Mouse (Mus musculus) heart, adult 2 months (tissue): ENCODE measurements around the gene Rpa1. TPM values are rescaled to one million over a fixed set of nuclear protein-coding genes. Genes with fewer than 3 reads are reported as not detected.

Experiments
- DNase-seq, 2 experiments: peaks; one replicate each; pipeline ENCODE4 v3.0.0; 2021
- H3K27ac ChIP-seq: fragments of 200-600 bp; 2 replicates; pipeline ENCODE4 v1.8.1; 2022
- H3K27me3 ChIP-seq: fragments of 200-500 bp; 2 replicates; pipeline ENCODE4 v1.6.1; 2012; ENCODE audit warnings: mild to moderate bottlenecking, low read length, inconsistent platforms, mixed read lengths; ENCODE audit not compliant: control insufficient read depth, insufficient read depth
- H3K36me3 ChIP-seq: fragments of 200-500 bp; 2 replicates; pipeline ENCODE4 v1.6.1; 2012; ENCODE audit warnings: low read length, inconsistent platforms; ENCODE audit not compliant: control insufficient read depth, insufficient read depth
- H3K4me1 ChIP-seq: fragments of 200-500 bp; 2 replicates; pipeline ENCODE4 v1.6.1; 2011; ENCODE audit warnings: low read length; ENCODE audit not compliant: control insufficient read depth, insufficient read depth
- H3K4me3 ChIP-seq: fragments of 200-600 bp; 2 replicates; pipeline ENCODE4 v1.8.1; 2022
- H3K79me2 ChIP-seq: fragments of 200-500 bp; replicated peaks from 2 replicates; pipeline ENCODE4 v1.6.1; 2012; ENCODE audit warnings: mild to moderate bottlenecking, inconsistent platforms, low read length, moderate library complexity, mixed read lengths; ENCODE audit not compliant: control insufficient read depth, insufficient read depth
- H3K9ac ChIP-seq: fragments of 200-500 bp; 2 replicates; pipeline ENCODE4 v1.6.1; 2012; ENCODE audit warnings: low read depth, mild to moderate bottlenecking, control low read depth, inconsistent platforms, low read length, mixed read lengths
- CTCF ChIP-seq: fragments of 200-600 bp; IDR thresholded peaks from 2 replicates; pipeline ENCODE4 v1.8.1; 2022; ENCODE audit warnings: antibody characterized with exemption, mild to moderate bottlenecking, moderate library complexity
- EP300 ChIP-seq: fragments of 200-500 bp; IDR thresholded peaks from 2 replicates; pipeline ENCODE4 v1.6.1; 2011; ENCODE audit warnings: low read depth, low read length, control low read depth; ENCODE audit not compliant: insufficient read depth
- POLR2A ChIP-seq: fragments of 200-500 bp; IDR thresholded peaks from 2 replicates; pipeline ENCODE4 v1.6.1; 2011; ENCODE audit warnings: mild to moderate bottlenecking, low read depth, low read length, control low read depth; ENCODE audit not compliant: insufficient read depth
- WGBS: fragments of 180-500 bp; shearing (Covaris S2); methylation state at CpG from one replicate; pipeline ENCODE4 v1.1.7; 2018; 5-methylcytosine and 5-hydroxymethylcytosine counted together
- intact Hi-C: fragments of 180-260 bp; cut with DNase I; formaldehyde crosslinking; loops from one replicate; pipeline ENCODE4 v1.15.1; 2025
- polyA plus RNA-seq: library from polyadenylated mRNA; depleted of rRNA; stranded (reverse); fragments of >200 nt; gene quantifications from 2 replicates; pipeline ENCODE4 v1.2.3, GENCODE M21; 2012
- total RNA-seq, 2 experiments: library from RNA; stranded (reverse); gene quantifications; 2 replicates each; pipeline ENCODE4 v1.2.3; 2021

The Rpa1 gene
- total and polyA plus RNA-seq, 3 experiments: 16.8 to 60.7 (median 54.8) TPM

DNA sequence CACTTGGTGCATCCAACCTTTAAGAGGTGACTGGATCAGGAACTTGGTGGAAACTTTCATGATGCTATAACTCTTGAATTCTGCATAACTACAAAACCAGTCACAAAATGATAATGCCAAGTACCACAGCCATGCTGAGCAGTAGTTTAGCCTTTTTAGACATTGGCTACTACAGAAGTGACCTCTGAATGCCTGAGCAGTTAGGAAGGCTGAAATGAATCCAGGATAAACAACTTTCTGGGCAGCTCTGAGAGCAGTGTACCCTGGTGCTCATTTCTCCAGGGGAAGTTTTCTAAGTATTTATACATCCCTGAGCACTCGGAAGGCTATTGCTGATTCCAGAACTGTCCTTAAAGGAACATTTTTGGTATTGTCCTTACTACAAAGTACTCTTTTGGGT, 7.4 kb upstream of the Rpa1 start:
- no peak for DNase-seq
- WGBS: 71% methylated on average over 1 of the region's 1 CpGs
- Histone ChIP-seq H3K79me2 (no peaks in the 10 kb centered on the region), H3K9ac (no peak overlapping the region), H3K27ac (no peak overlapping the region), H3K4me3 (no peak overlapping the region), H3K36me3 (no peaks in the 10 kb centered on the region), H3K4me1 (no peaks in the 10 kb centered on the region), H3K27me3 (no peaks in the 10 kb centered on the region)
- intact Hi-C loops: no loop called here
- TF ChIP-seq CTCF (no peak), POLR2A (no peak), EP300 (no peak)

GRCm38 (mm10) chr11:75351225-75351624, 3.1 kb upstream of the Rpa1 start:
- TF ChIP-seq EP300: no peak
- TF ChIP-seq CTCF: no peak
- TF ChIP-seq POLR2A: no peak
- DNase-seq: no peak
- intact Hi-C loops: no loop called here
- H3K27ac ChIP-seq: no peak overlapping the region
- H3K4me1 ChIP-seq: peaks cover 2% of the 10 kb centered on the region
- no peak overlapping the region for H3K9ac ChIP-seq
- H3K4me3 ChIP-seq: no peak overlapping the region
- H3K79me2 ChIP-seq: no peaks in the 10 kb centered on the region; the same call in 1 of the 2 replicates
- no peaks in the 10 kb centered on the region for H3K27me3 ChIP-seq
- H3K36me3 ChIP-seq: no peaks in the 10 kb centered on the region

DNA sequence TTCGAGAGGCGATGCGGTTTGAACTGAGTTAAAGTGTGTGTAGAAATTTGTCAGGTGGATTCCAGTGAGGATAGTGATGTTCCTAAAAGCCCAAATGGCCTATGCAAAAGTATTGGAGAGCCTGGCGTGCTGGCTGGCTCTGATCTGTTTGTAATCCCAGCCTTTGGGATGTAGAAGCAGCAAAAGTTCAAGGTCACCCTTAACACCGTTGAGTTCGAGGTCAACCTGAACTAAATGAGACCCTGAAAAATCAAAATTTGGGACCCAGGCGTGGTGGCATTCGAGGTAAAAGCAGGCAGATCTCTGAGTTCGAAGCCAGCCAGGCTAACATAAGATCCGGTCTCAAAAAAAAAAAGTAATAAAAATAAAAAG, 752 bp upstream of the Rpa1 start:
- Histone ChIP-seq H3K4me1 (peaks cover 2% of the 10 kb centered on the region), H3K27ac (peak overlapping the region; percentile 89), H3K27me3 (no peaks in the 10 kb centered on the region), H3K9ac (peak overlapping the region; percentile 63), H3K4me3 (peak overlapping the region; percentile 90), H3K79me2 (no peaks in the 10 kb centered on the region; the same call in 1 of the 2 replicates), H3K36me3 (no peaks in the 10 kb centered on the region)
- DNase-seq: no peak
- WGBS: 49% methylated on average over 10 of the region's 10 CpGs
- intact Hi-C loops: no loop called here
- no peak for TF ChIP-seq CTCF
- TF ChIP-seq POLR2A: no peak
- no peak for TF ChIP-seq EP300

GRCm38 (mm10) chr11:75347596-75347995, 528 bp downstream of the Rpa1 start:
- no peak for TF ChIP-seq EP300
- TF ChIP-seq POLR2A: no peak
- TF ChIP-seq CTCF: no peak
- WGBS: under 1% methylated on average over 10 of the region's 10 CpGs
- Histone ChIP-seq H3K36me3 (no peaks in the 10 kb centered on the region), H3K9ac (peak overlapping the region; percentile 80), H3K4me3 (peak overlapping the region; percentile 90), H3K4me1 (peaks cover 2% of the 10 kb centered on the region), H3K27me3 (no peaks in the 10 kb centered on the region), H3K27ac (peak overlapping the region; percentile 89), H3K79me2 (no peaks in the 10 kb centered on the region; the same call in none of the 2 replicates)
- intact Hi-C loops: no loop called here
- no peak for DNase-seq

DNA sequence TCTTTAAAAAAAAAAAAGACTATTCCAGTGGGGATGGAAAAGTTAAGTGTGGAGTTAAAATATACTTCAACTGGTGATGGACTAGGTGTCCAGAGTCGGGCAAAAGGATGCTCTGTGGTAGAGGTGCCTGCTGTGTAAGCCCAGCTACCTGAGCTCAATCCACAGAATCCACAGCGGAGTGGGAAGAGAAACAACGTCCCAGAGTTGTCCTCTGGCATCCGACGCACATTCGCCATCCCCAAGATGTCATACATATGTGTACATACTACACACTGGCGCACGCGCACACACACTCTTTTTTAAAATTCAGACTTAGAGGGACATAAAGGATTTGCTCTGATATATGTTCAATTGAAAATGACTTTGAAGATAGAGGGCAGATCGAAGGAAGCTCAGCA, 937 bp downstream of the Rpa1 start:
- Histone ChIP-seq H3K79me2 (no peaks in the 10 kb centered on the region; the same call in none of the 2 replicates), H3K4me3 (peak overlapping the region; percentile 90; the same call in 1 of the 2 replicates), H3K9ac (no peak overlapping the region), H3K36me3 (no peaks in the 10 kb centered on the region), H3K27me3 (no peaks in the 10 kb centered on the region), H3K27ac (no peak overlapping the region; the same call in 1 of the 2 replicates), H3K4me1 (peaks cover 2% of the 10 kb centered on the region)
- no peak for TF ChIP-seq POLR2A
- no peak for TF ChIP-seq CTCF
- no peak for TF ChIP-seq EP300
- 36% methylated on average over 10 of the region's 10 CpGs for WGBS
- DNase-seq: no peak
- intact Hi-C loops: no loop called here

DNA sequence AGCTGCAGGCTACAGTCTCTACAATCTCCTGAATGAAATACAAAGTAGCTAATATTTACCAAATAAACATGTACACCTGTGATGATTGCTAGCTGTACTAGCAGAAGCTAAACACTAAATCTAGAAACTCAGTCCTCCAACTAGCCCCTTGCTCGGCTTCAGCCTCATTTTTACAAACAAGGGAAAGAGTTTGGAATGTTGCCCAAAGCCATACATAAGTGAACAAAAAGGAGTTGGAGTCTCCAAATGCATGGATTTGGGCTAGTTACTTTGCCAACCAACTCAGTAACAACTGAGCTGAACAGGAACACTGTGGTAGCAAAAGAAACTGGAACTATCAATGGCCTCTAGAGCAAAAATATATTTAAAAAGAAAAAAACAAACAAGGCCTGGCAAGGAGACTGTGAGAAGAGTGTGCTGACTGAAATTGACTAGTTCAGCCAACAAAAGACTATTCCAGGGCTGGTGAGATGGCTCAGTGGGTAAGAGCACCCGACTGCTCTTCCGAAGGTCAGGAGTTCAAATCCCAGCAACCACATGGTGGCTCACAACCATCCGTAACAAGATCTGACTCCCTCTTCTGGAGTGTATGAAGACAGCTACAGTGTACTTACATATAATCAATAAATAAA, 1.5 kb downstream of the Rpa1 start:
- TF ChIP-seq EP300 (no peak), CTCF (no peak), POLR2A (no peak)
- Histone ChIP-seq H3K36me3 (no peaks in the 10 kb centered on the region), H3K4me3 (no peak overlapping the region), H3K27ac (no peak overlapping the region), H3K4me1 (peaks cover 2% of the 10 kb centered on the region), H3K9ac (no peak overlapping the region), H3K79me2 (no peaks in the 10 kb centered on the region; the same call in none of the 2 replicates), H3K27me3 (no peaks in the 10 kb centered on the region)
- 66% methylated on average over 4 of the region's 4 CpGs for WGBS
- intact Hi-C loops: no loop called here
- no peak for DNase-seq
